Mouse (Mus musculus) retina, embryonic 14.5 days (tissue): ENCODE measurements around the gene Epha2.

Source experiments
- DNase-seq: peaks from one replicate; pipeline ENCODE4 v3.0.0-alpha.2; 2015; ENCODE audit warnings: low spot score

Gene Epha2

DNA sequence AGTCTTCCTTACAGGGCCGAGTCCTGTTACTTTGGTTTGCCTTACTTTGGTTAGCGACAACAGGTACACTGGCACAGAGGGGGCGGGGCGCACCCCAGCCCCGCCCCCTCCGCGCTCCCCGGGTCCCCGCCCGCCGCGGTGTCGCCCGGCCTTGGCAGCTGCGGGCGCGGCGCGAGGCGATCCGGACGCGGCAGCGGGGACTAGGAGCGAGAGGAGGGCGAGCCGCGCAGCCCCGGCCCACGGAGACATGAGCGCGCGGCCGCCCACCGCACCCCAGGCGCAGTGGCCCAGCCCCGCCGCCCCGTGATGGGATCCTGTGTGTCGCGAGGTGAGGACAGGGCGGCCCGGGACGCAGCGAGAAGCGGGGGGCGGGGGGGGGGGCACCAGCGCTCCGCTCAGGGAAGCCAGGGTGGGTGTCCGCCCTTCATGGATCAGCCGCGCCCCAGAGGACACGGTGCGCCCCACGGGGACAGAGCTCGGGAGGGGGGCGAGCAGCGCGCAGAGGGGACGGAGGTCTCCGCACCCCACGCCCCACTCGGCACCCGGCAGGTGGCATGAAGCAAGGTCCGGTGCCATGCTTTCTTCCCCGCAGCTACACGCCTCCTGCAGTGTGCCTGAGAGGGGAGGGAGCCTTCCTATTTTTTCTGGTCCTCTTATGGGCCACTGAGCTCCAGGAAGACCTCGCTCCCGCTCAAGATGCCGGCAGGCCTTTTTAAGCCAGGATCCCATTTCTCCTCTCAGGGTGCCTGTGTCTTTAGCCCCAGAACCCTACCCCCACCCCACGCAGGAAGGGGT, 67.2 kb downstream of the Epha2 start, which contains the start of gene Fam131c:
Fam131c (plus strand) TSS at position 224 of the 795 bp plus-strand sequence.
- DNase-seq, result peak; percentile 56

DNA sequence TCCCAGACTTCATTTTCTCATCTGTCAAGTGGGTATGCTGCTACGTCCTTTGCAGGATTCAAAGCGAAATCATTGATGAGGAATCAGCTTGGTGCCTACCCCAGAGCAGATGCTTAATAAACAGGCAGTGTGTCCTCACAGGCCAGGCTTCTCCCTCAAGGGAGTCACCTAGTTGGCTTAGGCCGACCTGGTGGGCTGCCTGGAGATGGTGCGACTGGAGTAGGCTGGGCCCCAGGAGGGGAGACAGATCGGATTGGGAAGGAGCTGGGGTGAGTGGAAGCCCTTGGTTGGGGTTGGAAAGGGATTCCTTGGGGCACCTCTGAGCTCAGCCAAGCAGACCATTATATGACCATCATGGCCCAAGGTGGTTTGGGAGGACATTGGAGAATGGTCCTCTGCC, 71.4 kb downstream of the Epha2 start:
- no peak for DNase-seq
